Mouse (Mus musculus): ENCODE measurements at regions not wholly inside any gene's neighbourhood (a gene's known extent, or its start where the extent isn't known, plus 50 kb on each side); places are given as distances from the start of the nearest gene placed in this dataset.
"Not testable (repeated sequence)": the region's sequence is repeated elsewhere in the genome, so short reads cannot be mapped to it uniquely, and the experiment has no call there.

GRCm38 (mm10) chr4:10670846-10671428 is 203.4 kb upstream of the 2610301B20Rik start:
- Histone ChIP-seq H3K27ac (ENCODE audit: low read depth, low read length) (no peak overlapping the region), H3K4me2 (no peak overlapping the region), H3K27me3 (ENCODE audit: control insufficient read depth, insufficient read depth, low read length) (no peaks in the 10 kb centered on the region), H3K4me3 (ENCODE audit: low read depth, low read length) (no peak overlapping the region), H3K4me1 (ENCODE audit: control insufficient read depth, insufficient read depth, low read length) (no peaks in the 10 kb centered on the region), H3K36me3 (ENCODE audit: control insufficient read depth, insufficient read depth, low read length) (no peaks in the 10 kb centered on the region), H3K9ac (ENCODE audit: low read depth, low read length) (no peak overlapping the region), H3K9me3 (replicated peaks; ENCODE audit: control insufficient read depth, low read length) (no peaks in the 10 kb centered on the region)
- ATAC-seq (replicated peaks; ENCODE audit: insufficient number of reproducible peaks, low FRiP score, low TSS enrichment), result no peak
- WGBS (ENCODE audit: insufficient replicate concordance), result 60% methylated on average over 6 of the region's 6 CpGs

GRCm38 (mm10) chr4:10691086-10691485 is 183.2 kb upstream of the 2610301B20Rik start:
- Histone ChIP-seq H3K36me3 (ENCODE audit: control insufficient read depth, insufficient read depth, low read length) (no peaks in the 10 kb centered on the region), H3K27ac (ENCODE audit: low read depth, low read length) (no peak overlapping the region), H3K9me3 (replicated peaks; ENCODE audit: control insufficient read depth, low read length) (no peaks in the 10 kb centered on the region), H3K4me1 (ENCODE audit: control insufficient read depth, insufficient read depth, low read length) (no peaks in the 10 kb centered on the region), H3K4me3 (ENCODE audit: low read depth, low read length) (no peak overlapping the region), H3K27me3 (ENCODE audit: control insufficient read depth, insufficient read depth, low read length) (peaks cover 7% of the 10 kb centered on the region; the same call in 1 of the 2 replicates), H3K4me2 (no peak overlapping the region), H3K9ac (ENCODE audit: low read depth, low read length) (no peak overlapping the region)
- WGBS (ENCODE audit: insufficient replicate concordance), result 74% methylated on average over 9 of the region's 9 CpGs
- ATAC-seq (replicated peaks; ENCODE audit: insufficient number of reproducible peaks, low FRiP score, low TSS enrichment), result no peak

GRCm38 (mm10) chr4:10692860-10693259 is 181.4 kb upstream of the 2610301B20Rik start:
- Histone ChIP-seq H3K4me1 (ENCODE audit: control insufficient read depth, insufficient read depth, low read length) (no peaks in the 10 kb centered on the region), H3K36me3 (ENCODE audit: control insufficient read depth, insufficient read depth, low read length) (no peaks in the 10 kb centered on the region), H3K9me3 (replicated peaks; ENCODE audit: control insufficient read depth, low read length) (no peaks in the 10 kb centered on the region), H3K27ac (ENCODE audit: low read depth, low read length) (no peak overlapping the region), H3K27me3 (ENCODE audit: control insufficient read depth, insufficient read depth, low read length) (peaks cover 7% of the 10 kb centered on the region; the same call in 1 of the 2 replicates), H3K4me3 (ENCODE audit: low read depth, low read length) (no peak overlapping the region), H3K9ac (ENCODE audit: low read depth, low read length) (no peak overlapping the region), H3K4me2 (no peak overlapping the region)
- ATAC-seq (replicated peaks; ENCODE audit: insufficient number of reproducible peaks, low FRiP score, low TSS enrichment), result no peak
- 74% methylated on average over 2 of the region's 2 CpGs for WGBS (ENCODE audit: insufficient replicate concordance)

- WGBS (ENCODE audit: insufficient replicate concordance), result 20% methylated on average over 3 of the region's 15 CpGs
These were observed 180.7 kb upstream of the 2610301B20Rik start for GRCm38 (mm10) chr4:10693446-10694105.

GRCm38 (mm10) chr4:10694106-10694748 is 180.1 kb upstream of the 2610301B20Rik start:
- not testable (repeated sequence) for H3K9ac ChIP-seq (ENCODE audit: low read depth, low read length); H3K9me3 ChIP-seq (replicated peaks; ENCODE audit: control insufficient read depth, low read length); H3K27ac ChIP-seq (ENCODE audit: low read depth, low read length); H3K27me3 ChIP-seq (ENCODE audit: control insufficient read depth, insufficient read depth, low read length); ATAC-seq (replicated peaks; ENCODE audit: insufficient number of reproducible peaks, low FRiP score, low TSS enrichment); H3K4me1 ChIP-seq (ENCODE audit: control insufficient read depth, insufficient read depth, low read length); H3K36me3 ChIP-seq (ENCODE audit: control insufficient read depth, insufficient read depth, low read length)
- Histone ChIP-seq H3K4me3 (ENCODE audit: low read depth, low read length) (peak overlapping the region; percentile 37), H3K4me2 (peak overlapping the region; percentile 57)
- 69% methylated on average over 4 of the region's 21 CpGs for WGBS (ENCODE audit: insufficient replicate concordance)

More at GRCm38 (mm10) chr4:10693446-10694105, 180.7 kb upstream of the 2610301B20Rik start:
- Histone ChIP-seq H3K9me3 (replicated peaks; ENCODE audit: control insufficient read depth, low read length) (no peaks in the 10 kb centered on the region), H3K4me1 (ENCODE audit: control insufficient read depth, insufficient read depth, low read length) (peaks cover 5% of the 10 kb centered on the region; the same call in 1 of the 2 replicates), H3K4me3 (ENCODE audit: low read depth, low read length) (peak overlapping the region; percentile 37), H3K4me2 (peak overlapping the region; percentile 57), H3K27ac (ENCODE audit: low read depth, low read length) (no peak overlapping the region), H3K27me3 (ENCODE audit: control insufficient read depth, insufficient read depth, low read length) (peaks cover 7% of the 10 kb centered on the region; the same call in 1 of the 2 replicates), H3K36me3 (ENCODE audit: control insufficient read depth, insufficient read depth, low read length) (no peaks in the 10 kb centered on the region), H3K9ac (ENCODE audit: low read depth, low read length) (peak overlapping the region; percentile 43; the same call in 1 of the 2 replicates)
- ATAC-seq (replicated peaks; ENCODE audit: insufficient number of reproducible peaks, low FRiP score, low TSS enrichment), result no peak

- ATAC-seq (replicated peaks; ENCODE audit: insufficient number of reproducible peaks, low FRiP score, low TSS enrichment), result no peak
- Histone ChIP-seq H3K27me3 (ENCODE audit: control insufficient read depth, insufficient read depth, low read length) (peaks cover 3% of the 10 kb centered on the region; the same call in 1 of the 2 replicates), H3K4me3 (ENCODE audit: low read depth, low read length) (no peak overlapping the region), H3K27ac (ENCODE audit: low read depth, low read length) (no peak overlapping the region), H3K4me2 (no peak overlapping the region), H3K9ac (ENCODE audit: low read depth, low read length) (no peak overlapping the region), H3K4me1 (ENCODE audit: control insufficient read depth, insufficient read depth, low read length) (peaks cover 6% of the 10 kb centered on the region; the same call in 1 of the 2 replicates), H3K36me3 (ENCODE audit: control insufficient read depth, insufficient read depth, low read length) (no peaks in the 10 kb centered on the region), H3K9me3 (replicated peaks; ENCODE audit: control insufficient read depth, low read length) (no peaks in the 10 kb centered on the region)
- 68% methylated on average over 1 of the region's 1 CpGs for WGBS (ENCODE audit: insufficient replicate concordance)
These were observed 177.0 kb upstream of the 2610301B20Rik start for GRCm38 (mm10) chr4:10697225-10697836.

- no peaks in the 10 kb centered on the region for H3K36me3 ChIP-seq (ENCODE audit: control insufficient read depth, insufficient read depth, low read length)
- H3K4me2 ChIP-seq, result no peak overlapping the region
- ATAC-seq (replicated peaks; ENCODE audit: insufficient number of reproducible peaks, low FRiP score, low TSS enrichment), result peak; percentile 76
- H3K27me3 ChIP-seq (ENCODE audit: control insufficient read depth, insufficient read depth, low read length), result no peaks in the 10 kb centered on the region
- H3K9me3 ChIP-seq (replicated peaks; ENCODE audit: control insufficient read depth, low read length), result no peaks in the 10 kb centered on the region
- H3K9ac ChIP-seq (ENCODE audit: low read depth, low read length), result no peak overlapping the region
- WGBS (ENCODE audit: insufficient replicate concordance), result 68% methylated on average over 3 of the region's 3 CpGs
- no peak overlapping the region for H3K4me3 ChIP-seq (ENCODE audit: low read depth, low read length)
- H3K4me1 ChIP-seq (ENCODE audit: control insufficient read depth, insufficient read depth, low read length), result peaks cover 18% of the 10 kb centered on the region
- 0 out of 2 replicates have a peak overlapping the region, but pooled peaks have one; percentile 17 for H3K27ac ChIP-seq (ENCODE audit: low read depth, low read length)
These were observed 175.7 kb upstream of the 2610301B20Rik start for GRCm38 (mm10) chr4:10698637-10699036.

- Histone ChIP-seq H3K4me1 (ENCODE audit: control insufficient read depth, insufficient read depth, low read length) (peaks cover 20% of the 10 kb centered on the region), H3K9ac (ENCODE audit: low read depth, low read length) (no peak overlapping the region), H3K27ac (ENCODE audit: low read depth, low read length) (no peak overlapping the region), H3K4me2 (no peak overlapping the region), H3K9me3 (replicated peaks; ENCODE audit: control insufficient read depth, low read length) (no peaks in the 10 kb centered on the region), H3K4me3 (ENCODE audit: low read depth, low read length) (no peak overlapping the region), H3K27me3 (ENCODE audit: control insufficient read depth, insufficient read depth, low read length) (no peaks in the 10 kb centered on the region), H3K36me3 (ENCODE audit: control insufficient read depth, insufficient read depth, low read length) (no peaks in the 10 kb centered on the region)
- ATAC-seq (replicated peaks; ENCODE audit: insufficient number of reproducible peaks, low FRiP score, low TSS enrichment), result no peak
- 82% methylated on average over 10 of the region's 10 CpGs for WGBS (ENCODE audit: insufficient replicate concordance)
These were observed 172.8 kb upstream of the 2610301B20Rik start for GRCm38 (mm10) chr4:10701479-10701878.
